Mouse (Mus musculus): ENCODE measurements around the gene Ttc1.

GRCm38 (mm10) chr11:43767749-43768148 is 19.9 kb upstream of the Ttc1 start:
- TF ChIP-seq USF2 (conservative IDR thresholded peaks at IDR 0.05; ENCODE audit: low read depth, low read length) (no peak), MXI1 (IDR thresholded peaks at IDR 0.05; ENCODE audit: low read depth, low read length) (no peak), JUND (conservative IDR thresholded peaks at IDR 0.05; ENCODE audit: low read depth, low read length) (no peak), CHD2 (IDR thresholded peaks at IDR 0.05; ENCODE audit: low read length) (peak; percentile 80; the same call in 1 of the 2 replicates), MEF2A (IDR thresholded peaks at IDR 0.05; ENCODE audit: borderline replicate concordance, low read depth, low read length) (no peak), POLR2A (IDR thresholded peaks at IDR 0.05; ENCODE audit: low read depth, low read length) (no peak), EP300 (IDR thresholded peaks at IDR 0.05; ENCODE audit: low read length) (no peak), ETS1 (conservative IDR thresholded peaks at IDR 0.05; ENCODE audit: low read depth, low read length) (no peak), CTCF (conservative IDR thresholded peaks at IDR 0.05 in 1 of 2, IDR thresholded peaks at IDR 0.05 in 1 of 2; ENCODE audit: low read depth in 2 of 2, low read length in 2 of 2) (no peak)
